Mouse (Mus musculus): ENCODE data around the gene Eaf1. TPM values are rescaled to one million over a fixed set of nuclear protein-coding genes. Genes with fewer than 3 reads are reported as not detected.

The Eaf1 gene
- polyA plus RNA-seq, 1 experiment, result 37.0 TPM

- TF ChIP-seq FLI1 (IDR thresholded peaks at IDR 0.05; ENCODE audit: low read length) (no peak), GATA1 (IDR thresholded peaks at IDR 0.05; ENCODE audit: borderline replicate concordance, low read length) (no peak)
- peaks cover 15% of the 10 kb centered on the region for H3K27me3 ChIP-seq (replicated peaks)
- H3K36me3 ChIP-seq (replicated peaks; ENCODE audit: low read length), result peaks cover 14% of the 10 kb centered on the region
- peaks cover 4% of the 10 kb centered on the region; the same call in 1 of the 2 replicates for H3K4me1 ChIP-seq
- H3K4me3 ChIP-seq (replicated peaks), result no peak overlapping the region
- 0 out of 2 replicates have a peak, but pooled peaks cover 7% of the 10 kb centered on the region for H3K9me3 ChIP-seq
These were observed 21.6 kb upstream of the Eaf1 start for GRCm38 (mm10) chr14:31472451-31473061.

- Histone ChIP-seq H3K9me3 (0 out of 2 replicates have a peak, but pooled peaks cover 7% of the 10 kb centered on the region), H3K4me3 (replicated peaks) (no peak overlapping the region), H3K36me3 (replicated peaks; ENCODE audit: low read length) (peaks cover 21% of the 10 kb centered on the region), H3K4me1 (peaks cover 4% of the 10 kb centered on the region; the same call in 1 of the 2 replicates), H3K27me3 (replicated peaks) (peaks cover 12% of the 10 kb centered on the region)
- TF ChIP-seq FLI1 (IDR thresholded peaks at IDR 0.05; ENCODE audit: low read length) (no peak), GATA1 (IDR thresholded peaks at IDR 0.05; ENCODE audit: borderline replicate concordance, low read length) (no peak)
These were observed 20.9 kb upstream of the Eaf1 start for GRCm38 (mm10) chr14:31473297-31473696.

- TF ChIP-seq GATA1 (IDR thresholded peaks at IDR 0.05; ENCODE audit: borderline replicate concordance, low read length) (no peak), FLI1 (IDR thresholded peaks at IDR 0.05; ENCODE audit: low read length) (no peak)
- Histone ChIP-seq H3K4me1 (peaks cover 2% of the 10 kb centered on the region; the same call in 1 of the 2 replicates), H3K36me3 (replicated peaks; ENCODE audit: low read length) (peaks cover 98% of the 10 kb centered on the region), H3K4me3 (replicated peaks) (no peak overlapping the region), H3K9me3 (no peaks in the 10 kb centered on the region), H3K27me3 (replicated peaks) (no peaks in the 10 kb centered on the region)
These were observed 11.8 kb upstream of the Eaf1 start for GRCm38 (mm10) chr14:31482417-31482816.

GRCm38 (mm10) chr14:31486465-31486864 lies 7.7 kb upstream of the Eaf1 start:
- no peaks in the 10 kb centered on the region for H3K9me3 ChIP-seq
- peaks cover 97% of the 10 kb centered on the region for H3K36me3 ChIP-seq (replicated peaks; ENCODE audit: low read length)
- no peaks in the 10 kb centered on the region for H3K27me3 ChIP-seq (replicated peaks)
- H3K4me1 ChIP-seq, result peaks cover 11% of the 10 kb centered on the region
- no peak overlapping the region for H3K4me3 ChIP-seq (replicated peaks)
- TF ChIP-seq FLI1 (IDR thresholded peaks at IDR 0.05; ENCODE audit: low read length) (no peak), GATA1 (IDR thresholded peaks at IDR 0.05; ENCODE audit: borderline replicate concordance, low read length) (no peak)

GRCm38 (mm10) chr14:31488055-31488454 lies 6.1 kb upstream of the Eaf1 start:
- Histone ChIP-seq H3K4me3 (replicated peaks) (no peak overlapping the region), H3K27me3 (replicated peaks) (no peaks in the 10 kb centered on the region), H3K9me3 (no peaks in the 10 kb centered on the region), H3K4me1 (peaks cover 22% of the 10 kb centered on the region), H3K36me3 (replicated peaks; ENCODE audit: low read length) (peaks cover 95% of the 10 kb centered on the region)
- TF ChIP-seq GATA1 (IDR thresholded peaks at IDR 0.05; ENCODE audit: borderline replicate concordance, low read length) (no peak), FLI1 (IDR thresholded peaks at IDR 0.05; ENCODE audit: low read length) (no peak)

- Histone ChIP-seq H3K4me3 (replicated peaks) (peak overlapping the region; percentile 96), H3K4me1 (peaks cover 62% of the 10 kb centered on the region), H3K27me3 (replicated peaks) (no peaks in the 10 kb centered on the region), H3K36me3 (replicated peaks; ENCODE audit: low read length) (peaks cover 53% of the 10 kb centered on the region), H3K9me3 (no peaks in the 10 kb centered on the region)
- TF ChIP-seq FLI1 (IDR thresholded peaks at IDR 0.05; ENCODE audit: low read length) (no peak), GATA1 (IDR thresholded peaks at IDR 0.05; ENCODE audit: borderline replicate concordance, low read length) (no peak)
These were observed 298 bp upstream of the Eaf1 start for GRCm38 (mm10) chr14:31493901-31494300.

- Histone ChIP-seq H3K4me3 (replicated peaks) (peak within 1 kb of the TSS; percentile 96), H3K4me1 (peaks cover 57% of the 10 kb centered on the region), H3K36me3 (replicated peaks; ENCODE audit: low read length) (peaks cover 53% of the 10 kb centered on the region), H3K9me3 (no peaks in the 10 kb centered on the region), H3K27me3 (replicated peaks) (no peaks in the 10 kb centered on the region)
- no peak for TF ChIP-seq GATA1 (IDR thresholded peaks at IDR 0.05; ENCODE audit: borderline replicate concordance, low read length)
- TF ChIP-seq FLI1 (IDR thresholded peaks at IDR 0.05; ENCODE audit: low read length), result peak; percentile 88; the same call in 1 of the 2 replicates
These were observed 816 bp downstream of the Eaf1 start, which contains the start of gene Mettl6 for GRCm38 (mm10) chr14:31494975-31495455. TSS of gene Mettl6 (minus strand) at chr14:31495040.

GRCm38 (mm10) chr14:31495538-31495937 lies 1.3 kb downstream of the Eaf1 start:
- H3K4me3 ChIP-seq (replicated peaks), result peak overlapping the region; percentile 96
- H3K36me3 ChIP-seq (replicated peaks; ENCODE audit: low read length), result peaks cover 56% of the 10 kb centered on the region
- H3K4me1 ChIP-seq, result peaks cover 57% of the 10 kb centered on the region
- H3K27me3 ChIP-seq (replicated peaks), result no peaks in the 10 kb centered on the region
- TF ChIP-seq GATA1 (IDR thresholded peaks at IDR 0.05; ENCODE audit: borderline replicate concordance, low read length), result no peak
- TF ChIP-seq FLI1 (IDR thresholded peaks at IDR 0.05; ENCODE audit: low read length), result no peak
- no peaks in the 10 kb centered on the region for H3K9me3 ChIP-seq

GRCm38 (mm10) chr14:31496241-31496646 lies 2.0 kb downstream of the Eaf1 start:
- H3K4me1 ChIP-seq, result peaks cover 57% of the 10 kb centered on the region
- TF ChIP-seq GATA1 (IDR thresholded peaks at IDR 0.05; ENCODE audit: borderline replicate concordance, low read length) (peak; percentile 51; the same call in 1 of the 3 replicates), FLI1 (IDR thresholded peaks at IDR 0.05; ENCODE audit: low read length) (no peak)
- peaks cover 56% of the 10 kb centered on the region for H3K36me3 ChIP-seq (replicated peaks; ENCODE audit: low read length)

GRCm38 (mm10) chr14:31499526-31499925 lies 5.3 kb downstream of the Eaf1 start:
- H3K4me3 ChIP-seq (replicated peaks), result no peak overlapping the region
- H3K4me1 ChIP-seq, result peaks cover 36% of the 10 kb centered on the region
- H3K27me3 ChIP-seq (replicated peaks), result no peaks in the 10 kb centered on the region
- H3K36me3 ChIP-seq (replicated peaks; ENCODE audit: low read length), result peaks cover 67% of the 10 kb centered on the region
- H3K9me3 ChIP-seq, result no peaks in the 10 kb centered on the region
- TF ChIP-seq FLI1 (IDR thresholded peaks at IDR 0.05; ENCODE audit: low read length) (no peak), GATA1 (IDR thresholded peaks at IDR 0.05; ENCODE audit: borderline replicate concordance, low read length) (no peak)

More at GRCm38 (mm10) chr14:31496241-31496646, 2.0 kb downstream of the Eaf1 start:
- Histone ChIP-seq H3K9me3 (no peaks in the 10 kb centered on the region), H3K4me3 (replicated peaks) (peak overlapping the region; percentile 96), H3K27me3 (replicated peaks) (no peaks in the 10 kb centered on the region)
